13 mouse cellular contexts compared by ENCODE assay signal in the genomic region with DNA sequence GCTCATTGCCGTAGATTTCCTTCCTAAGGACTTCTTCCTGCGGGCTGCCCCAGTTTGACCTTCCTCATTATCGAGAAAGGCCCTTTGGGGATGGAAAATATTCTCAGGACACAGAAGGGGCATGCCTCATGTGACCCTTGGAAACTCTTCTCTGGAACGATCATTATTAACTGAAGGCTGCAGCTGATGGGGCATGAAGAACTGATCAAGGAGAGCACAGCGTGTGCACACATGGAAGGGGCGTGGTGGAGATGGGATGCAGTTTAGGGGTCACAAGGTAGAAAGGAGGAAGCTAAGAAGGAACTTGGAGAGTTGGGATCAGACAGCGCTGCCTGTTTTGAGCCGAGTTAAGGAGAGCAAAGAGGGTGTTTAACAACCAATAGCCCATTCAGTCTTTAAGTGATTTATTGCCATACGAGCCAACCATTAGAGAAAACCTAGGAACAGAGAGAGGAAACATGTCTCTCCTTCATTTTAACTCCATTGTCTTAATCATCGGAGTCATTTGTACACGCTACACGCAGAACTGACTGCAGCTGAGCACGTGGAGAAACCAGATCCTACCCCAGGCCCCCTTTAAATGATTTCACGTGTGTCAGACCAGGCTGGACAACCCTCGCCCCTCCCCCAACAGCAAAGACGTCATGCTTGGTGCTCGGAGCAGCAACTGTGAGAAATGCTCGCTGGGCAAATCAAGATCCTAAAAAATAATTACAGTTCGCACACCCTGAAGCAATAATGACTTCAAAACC. TPM values are rescaled to one million over a fixed set of nuclear protein-coding genes. Genes with fewer than 3 reads are reported as not detected.
DNase-seq lines count a peak whose midpoint lies in the region; ATAC-seq lines count a peak whose summit lies in the region.
"Had no signal": no experiment of that assay in that cellular context is flagged by ENCODE, and none has a peak within 500 bp of the region (broad histone marks: within the 10 kb centered on the region; RNA-seq: fewer than 3 reads in every experiment).

No protein-coding gene starts in this region.

- no peak overlapping the region for H3K27ac ChIP-seq in heart, embryonic 10.5 days
- no peak overlapping the region for H3K27ac ChIP-seq in embryonic facial prominence, embryonic 14.5 days (replicated peaks; ENCODE audit: low read depth, low read length)
- H3K27ac ChIP-seq in neural tube, embryonic 11.5 days (ENCODE audit: low read depth, low read length): peak overlapping the region; percentile 20; the same call in 1 of the 2 replicates
- H3K27ac ChIP-seq: hindbrain, embryonic 12.5 days had no signal

- H3K4me1 ChIP-seq in heart, embryonic 10.5 days: peaks cover 6% of the 10 kb centered on the region
- H3K4me1 ChIP-seq in embryonic facial prominence, embryonic 14.5 days (ENCODE audit: control insufficient read depth, insufficient read depth, low read length): peaks cover 12% of the 10 kb centered on the region; the same call in 1 of the 2 replicates
- no peaks in the 10 kb centered on the region for H3K4me1 ChIP-seq in neural tube, embryonic 11.5 days (ENCODE audit: control insufficient read depth, insufficient read depth, low read length)

- no peak overlapping the region for H3K4me3 ChIP-seq in heart, embryonic 10.5 days
- no peak overlapping the region for H3K4me3 ChIP-seq in embryonic facial prominence, embryonic 14.5 days (ENCODE audit: low read depth, low read length)
- no peak overlapping the region for H3K4me3 ChIP-seq in neural tube, embryonic 11.5 days (ENCODE audit: low read depth, low read length)
- H3K4me3 ChIP-seq: hindbrain, embryonic 12.5 days; myocyte had no signal

- peaks cover 2% of the 10 kb centered on the region; the same call in 1 of the 2 replicates for H3K36me3 ChIP-seq in heart, embryonic 10.5 days
- H3K36me3 ChIP-seq in embryonic facial prominence, embryonic 14.5 days (ENCODE audit: control insufficient read depth, insufficient read depth, low read length): 0 out of 2 replicates have a peak, but pooled peaks cover 3% of the 10 kb centered on the region
- no peaks in the 10 kb centered on the region for H3K36me3 ChIP-seq in neural tube, embryonic 11.5 days (ENCODE audit: control insufficient read depth, insufficient read depth, low read length)
- H3K36me3 ChIP-seq: hindbrain, embryonic 12.5 days had no signal

- no peak overlapping the region for H3K9ac ChIP-seq in embryonic facial prominence, embryonic 14.5 days (ENCODE audit: low read depth, low read length)
- H3K9ac ChIP-seq in neural tube, embryonic 11.5 days (ENCODE audit: low read length): no peak overlapping the region
- H3K9ac ChIP-seq: hindbrain, embryonic 12.5 days; liver, postnatal 0 days had no signal

- no peaks in the 10 kb centered on the region for H3K9me3 ChIP-seq in heart, embryonic 10.5 days
- H3K9me3 ChIP-seq in embryonic facial prominence, embryonic 14.5 days (ENCODE audit: control insufficient read depth, low read length): no peaks in the 10 kb centered on the region
- H3K9me3 ChIP-seq in neural tube, embryonic 11.5 days (ENCODE audit: control insufficient read depth, low read length): no peaks in the 10 kb centered on the region
- H3K9me3 ChIP-seq: hindbrain, embryonic 12.5 days had no signal

- ATAC-seq in embryonic facial prominence, embryonic 14.5 days (ENCODE audit: low read depth): peak; percentile 33; the same call in 1 of the 2 replicates
- ATAC-seq in neural tube, embryonic 11.5 days (ENCODE audit: insufficient read depth, low FRiP score, low TSS enrichment): peak; percentile 48; the same call in 1 of the 2 replicates
- ATAC-seq: liver, postnatal 0 days had no signal

- peak; percentile 57 to 75 for DNase-seq in heart, adult 9 months (ENCODE audit: low spot score in 2 of 2)
- no peak for DNase-seq in heart, embryonic 10.5 days (ENCODE audit: low spot score)
- DNase-seq in embryonic facial prominence, embryonic 14.5 days (ENCODE audit: low spot score): peak; percentile 49
- DNase-seq in kidney, postnatal 10 days: peak; percentile 39
- DNase-seq in neural tube, embryonic 11.5 days (ENCODE audit: low spot score): peak; percentile 58
- DNase-seq in urinary bladder, postnatal 10 days (ENCODE audit: low spot score): no peak
- no peak for DNase-seq in thymus, postnatal 14 days
- DNase-seq in testis, postnatal 10 days (ENCODE audit: low spot score): no peak
- DNase-seq: cerebellum, postnatal 10 days; gastrocnemius, postnatal 10 days; liver, postnatal 0 days had no signal

- peak overlapping the region; percentile 20 for H3K4me2 ChIP-seq in embryonic facial prominence, embryonic 14.5 days (ENCODE audit: low read depth, low read length)
- no peak overlapping the region for H3K4me2 ChIP-seq in neural tube, embryonic 11.5 days (ENCODE audit: low read depth)
- H3K4me2 ChIP-seq: hindbrain, embryonic 12.5 days had no signal

- no peaks in the 10 kb centered on the region for H3K27me3 ChIP-seq in heart, embryonic 10.5 days (ENCODE audit: insufficient read depth, poor library complexity, severe bottlenecking)
- H3K27me3 ChIP-seq in embryonic facial prominence, embryonic 14.5 days (replicated peaks; ENCODE audit: control insufficient read depth, insufficient read depth, low read length): no peaks in the 10 kb centered on the region
- no peaks in the 10 kb centered on the region for H3K27me3 ChIP-seq in neural tube, embryonic 11.5 days (ENCODE audit: control insufficient read depth, insufficient read depth, low read length)
- H3K27me3 ChIP-seq: hindbrain, embryonic 12.5 days had no signal

- WGBS in heart, embryonic 10.5 days: 71% methylated on average over 19 of the region's 19 CpGs
- 27% methylated on average over 19 of the region's 19 CpGs for WGBS in embryonic facial prominence, embryonic 14.5 days
- 35% methylated on average over 19 of the region's 19 CpGs for WGBS in neural tube, embryonic 11.5 days

RNA-seq across cellular contexts. Expression of gene Ntf3, which starts 32.4 kb away (rescaled TPM):
- polyA plus RNA-seq in heart, embryonic 10.5 days (2016; fragmentation: Nextera tagmentation; extraction: Ambion mirVana): 11.0 and 12.8 TPM in 2 replicates
- 10.9 and 12.4 TPM in 2 replicates for polyA plus RNA-seq in embryonic facial prominence, embryonic 14.5 days (2014; fragmentation: Nextera tagmentation; extraction: Ambion mirVana)
- 9.8 and 9.9 TPM in 2 replicates for polyA plus RNA-seq in neural tube, embryonic 11.5 days (2014; fragmentation: Nextera tagmentation; extraction: Ambion mirVana)
- polyA plus RNA-seq: myocyte had no signal

Comparison
In these comparisons a context has a peak if more than half of its experiments do, and no peak if none do; other contexts are left out.
1. DNase-seq: peak in heart, adult 9 months (2 of 2), embryonic facial prominence, embryonic 14.5 days (single experiment), kidney, postnatal 10 days (single experiment) and neural tube, embryonic 11.5 days (single experiment); none in heart, embryonic 10.5 days (single experiment), urinary bladder, postnatal 10 days (single experiment), thymus, postnatal 14 days (single experiment) and testis, postnatal 10 days (single experiment).